Mouse (Mus musculus): Measurements from ENCODE around the gene Bmp5. TPM values are rescaled to one million over a fixed set of nuclear protein-coding genes. Genes with fewer than 3 reads are reported as not detected.

Bmp5 gene
- polyA plus RNA-seq, 1 experiment from 2014 or later: 7.5 TPM

GRCm38 (mm10) chr9:75898022-75898421 lies 122.9 kb downstream of the Bmp5 start:
- 78% methylated on average over 4 of the region's 4 CpGs for WGBS
- no peak overlapping the region for H3K4me3 ChIP-seq (ENCODE audit: low read depth, low read length)
- no peak overlapping the region for H3K9ac ChIP-seq (replicated peaks; ENCODE audit: low read depth, low read length)
- H3K4me2 ChIP-seq (replicated peaks; ENCODE audit: low read depth, low read length): no peak overlapping the region
- no peaks in the 10 kb centered on the region for H3K27me3 ChIP-seq (ENCODE audit: control insufficient read depth, insufficient read depth, low read length)
- ATAC-seq (ENCODE audit: insufficient number of reproducible peaks, insufficient read depth, low FRiP score, low read depth): no peak
- H3K9me3 ChIP-seq (ENCODE audit: control insufficient read depth, low read depth, low read length): no peaks in the 10 kb centered on the region
- H3K27ac ChIP-seq (ENCODE audit: low read length): no peak overlapping the region
- 0 out of 2 replicates have a peak, but pooled peaks cover 4% of the 10 kb centered on the region for H3K4me1 ChIP-seq (ENCODE audit: control insufficient read depth, insufficient read depth, low read length)
- no peaks in the 10 kb centered on the region for H3K36me3 ChIP-seq (ENCODE audit: control insufficient read depth, insufficient read depth, low read length)

- no peak overlapping the region for H3K9ac ChIP-seq (replicated peaks; ENCODE audit: low read depth, low read length)
- no peak for ATAC-seq (ENCODE audit: insufficient number of reproducible peaks, insufficient read depth, low FRiP score, low read depth)
- WGBS: 35% methylated on average over 9 of the region's 9 CpGs
Observed at GRCm38 (mm10) chr9:75901219-75901618, 126.1 kb downstream of the Bmp5 start.

GRCm38 (mm10) chr9:75905497-75905896 lies 130.3 kb downstream of the Bmp5 start:
- Histone ChIP-seq H3K36me3 (ENCODE audit: control insufficient read depth, insufficient read depth, low read length) (no peaks in the 10 kb centered on the region), H3K4me3 (ENCODE audit: low read depth, low read length) (no peak overlapping the region), H3K9ac (replicated peaks; ENCODE audit: low read depth, low read length) (no peak overlapping the region), H3K9me3 (ENCODE audit: control insufficient read depth, low read depth, low read length) (no peaks in the 10 kb centered on the region), H3K4me2 (replicated peaks; ENCODE audit: low read depth, low read length) (no peak overlapping the region), H3K27me3 (ENCODE audit: control insufficient read depth, insufficient read depth, low read length) (no peaks in the 10 kb centered on the region), H3K27ac (ENCODE audit: low read length) (no peak overlapping the region), H3K4me1 (ENCODE audit: control insufficient read depth, insufficient read depth, low read length) (0 out of 2 replicates have a peak, but pooled peaks cover 4% of the 10 kb centered on the region)
- ATAC-seq (ENCODE audit: insufficient number of reproducible peaks, insufficient read depth, low FRiP score, low read depth): no peak
- WGBS: 58% methylated on average over 2 of the region's 2 CpGs

More at GRCm38 (mm10) chr9:75901219-75901618, 126.1 kb downstream of the Bmp5 start:
- H3K27ac ChIP-seq (ENCODE audit: low read length): no peak overlapping the region
- H3K9me3 ChIP-seq (ENCODE audit: control insufficient read depth, low read depth, low read length): no peaks in the 10 kb centered on the region
- no peaks in the 10 kb centered on the region for H3K36me3 ChIP-seq (ENCODE audit: control insufficient read depth, insufficient read depth, low read length)
- no peaks in the 10 kb centered on the region for H3K27me3 ChIP-seq (ENCODE audit: control insufficient read depth, insufficient read depth, low read length)
- peak overlapping the region; percentile 13; the same call in 1 of the 2 replicates for H3K4me2 ChIP-seq (replicated peaks; ENCODE audit: low read depth, low read length)
- H3K4me3 ChIP-seq (ENCODE audit: low read depth, low read length): no peak overlapping the region
- H3K4me1 ChIP-seq (ENCODE audit: control insufficient read depth, insufficient read depth, low read length): 0 out of 2 replicates have a peak, but pooled peaks cover 4% of the 10 kb centered on the region

GRCm38 (mm10) chr9:75910112-75910799 lies 135.1 kb downstream of the Bmp5 start:
- no peak overlapping the region for H3K4me2 ChIP-seq (replicated peaks; ENCODE audit: low read depth, low read length)
- H3K27ac ChIP-seq (ENCODE audit: low read length): no peak overlapping the region
- H3K4me1 ChIP-seq (ENCODE audit: control insufficient read depth, insufficient read depth, low read length): no peaks in the 10 kb centered on the region
- ATAC-seq (ENCODE audit: insufficient number of reproducible peaks, insufficient read depth, low FRiP score, low read depth): no peak; the same call in 1 of the 2 replicates
- 26% methylated on average over 7 of the region's 7 CpGs for WGBS
- no peaks in the 10 kb centered on the region for H3K27me3 ChIP-seq (ENCODE audit: control insufficient read depth, insufficient read depth, low read length)
- H3K9ac ChIP-seq (replicated peaks; ENCODE audit: low read depth, low read length): no peak overlapping the region
- H3K36me3 ChIP-seq (ENCODE audit: control insufficient read depth, insufficient read depth, low read length): no peaks in the 10 kb centered on the region
- H3K4me3 ChIP-seq (ENCODE audit: low read depth, low read length): no peak overlapping the region
- no peaks in the 10 kb centered on the region for H3K9me3 ChIP-seq (ENCODE audit: control insufficient read depth, low read depth, low read length)

- H3K4me2 ChIP-seq (replicated peaks; ENCODE audit: low read depth, low read length): no peak overlapping the region
- no peak overlapping the region for H3K9ac ChIP-seq (replicated peaks; ENCODE audit: low read depth, low read length)
- ATAC-seq (ENCODE audit: insufficient number of reproducible peaks, insufficient read depth, low FRiP score, low read depth): no peak
- H3K4me3 ChIP-seq (ENCODE audit: low read depth, low read length): no peak overlapping the region
- no peaks in the 10 kb centered on the region for H3K27me3 ChIP-seq (ENCODE audit: control insufficient read depth, insufficient read depth, low read length)
- no peaks in the 10 kb centered on the region for H3K4me1 ChIP-seq (ENCODE audit: control insufficient read depth, insufficient read depth, low read length)
- no peaks in the 10 kb centered on the region for H3K9me3 ChIP-seq (ENCODE audit: control insufficient read depth, low read depth, low read length)
- no peaks in the 10 kb centered on the region for H3K36me3 ChIP-seq (ENCODE audit: control insufficient read depth, insufficient read depth, low read length)
- 62% methylated on average over 7 of the region's 7 CpGs for WGBS
- no peak overlapping the region for H3K27ac ChIP-seq (ENCODE audit: low read length)
Observed at GRCm38 (mm10) chr9:75911542-75911941, 136.4 kb downstream of the Bmp5 start.

- H3K4me2 ChIP-seq (replicated peaks; ENCODE audit: low read depth, low read length): no peak overlapping the region
- no peaks in the 10 kb centered on the region for H3K36me3 ChIP-seq (ENCODE audit: control insufficient read depth, insufficient read depth, low read length)
- no peaks in the 10 kb centered on the region for H3K9me3 ChIP-seq (ENCODE audit: control insufficient read depth, low read depth, low read length)
- no peak overlapping the region for H3K27ac ChIP-seq (ENCODE audit: low read length)
- 14% methylated on average over 2 of the region's 2 CpGs for WGBS
- H3K9ac ChIP-seq (replicated peaks; ENCODE audit: low read depth, low read length): no peak overlapping the region
- no peak for ATAC-seq (ENCODE audit: insufficient number of reproducible peaks, insufficient read depth, low FRiP score, low read depth)
- H3K27me3 ChIP-seq (ENCODE audit: control insufficient read depth, insufficient read depth, low read length): no peaks in the 10 kb centered on the region
- H3K4me1 ChIP-seq (ENCODE audit: control insufficient read depth, insufficient read depth, low read length): no peaks in the 10 kb centered on the region
- no peak overlapping the region for H3K4me3 ChIP-seq (ENCODE audit: low read depth, low read length)
Observed at GRCm38 (mm10) chr9:75916027-75916426, 140.9 kb downstream of the Bmp5 start.

- WGBS: 13% methylated on average over 11 of the region's 11 CpGs
- Histone ChIP-seq H3K9me3 (ENCODE audit: control insufficient read depth, low read depth, low read length) (no peaks in the 10 kb centered on the region), H3K9ac (replicated peaks; ENCODE audit: low read depth, low read length) (no peak overlapping the region), H3K27ac (ENCODE audit: low read length) (no peak overlapping the region), H3K4me1 (ENCODE audit: control insufficient read depth, insufficient read depth, low read length) (no peaks in the 10 kb centered on the region), H3K4me2 (replicated peaks; ENCODE audit: low read depth, low read length) (no peak overlapping the region), H3K27me3 (ENCODE audit: control insufficient read depth, insufficient read depth, low read length) (no peaks in the 10 kb centered on the region), H3K4me3 (ENCODE audit: low read depth, low read length) (no peak overlapping the region), H3K36me3 (ENCODE audit: control insufficient read depth, insufficient read depth, low read length) (no peaks in the 10 kb centered on the region)
- ATAC-seq (ENCODE audit: insufficient number of reproducible peaks, insufficient read depth, low FRiP score, low read depth): 0 out of 2 replicates have a peak, but pooled peaks have one; percentile 67
Observed at GRCm38 (mm10) chr9:75927196-75927880, 152.2 kb downstream of the Bmp5 start.

- Histone ChIP-seq H3K36me3 (ENCODE audit: control insufficient read depth, insufficient read depth, low read length) (no peaks in the 10 kb centered on the region), H3K4me1 (ENCODE audit: control insufficient read depth, insufficient read depth, low read length) (no peaks in the 10 kb centered on the region), H3K27ac (ENCODE audit: low read length) (no peak overlapping the region), H3K9me3 (ENCODE audit: control insufficient read depth, low read depth, low read length) (no peaks in the 10 kb centered on the region), H3K4me3 (ENCODE audit: low read depth, low read length) (no peak overlapping the region), H3K9ac (replicated peaks; ENCODE audit: low read depth, low read length) (no peak overlapping the region), H3K27me3 (ENCODE audit: control insufficient read depth, insufficient read depth, low read length) (no peaks in the 10 kb centered on the region), H3K4me2 (replicated peaks; ENCODE audit: low read depth, low read length) (no peak overlapping the region)
- 40% methylated on average over 5 of the region's 5 CpGs for WGBS
- no peak for ATAC-seq (ENCODE audit: insufficient number of reproducible peaks, insufficient read depth, low FRiP score, low read depth)
Observed at GRCm38 (mm10) chr9:75928068-75928467, 152.9 kb downstream of the Bmp5 start.
